Mouse (Mus musculus) heart, embryonic 11.5 days (tissue): ENCODE data around the gene Mapk8. TPM values are rescaled to one million over a fixed set of nuclear protein-coding genes. Genes with fewer than 3 reads are reported as not detected.

Experiments
- ATAC-seq: fragments of 200-750 bp; cut with Nextera tagmentation; replicated peaks from 2 replicates; pipeline ENCODE4 v1.8.0; 2017; ENCODE audit warnings: moderate library complexity; ENCODE audit not compliant: insufficient number of reproducible peaks, low FRiP score, low TSS enrichment
- H3K27ac ChIP-seq: fragments of 300-500 bp; sonication (generic); 2 replicates; pipeline ENCODE4 v1.5.1; 2014; ENCODE audit warnings: mild to moderate bottlenecking, low read depth, low read length
- H3K27me3 ChIP-seq: fragments of 300-500 bp; sonication (generic); 2 replicates; pipeline ENCODE4 v1.6.1; 2014; ENCODE audit warnings: mild to moderate bottlenecking, low read length, mixed read lengths; ENCODE audit not compliant: control insufficient read depth, insufficient read depth
- H3K36me3 ChIP-seq: fragments of 300-500 bp; sonication (generic); 2 replicates; pipeline ENCODE4 v1.6.1; 2014; ENCODE audit warnings: mild to moderate bottlenecking, low read length, moderate library complexity, mixed read lengths; ENCODE audit not compliant: control insufficient read depth, insufficient read depth
- H3K4me1 ChIP-seq: fragments of 300-500 bp; sonication (generic); 2 replicates; pipeline ENCODE4 v1.6.1; 2014; ENCODE audit warnings: low read length; ENCODE audit not compliant: control insufficient read depth, insufficient read depth
- H3K4me2 ChIP-seq: fragments of 300-500 bp; sonication (generic); 2 replicates; pipeline ENCODE4 v1.6.1; 2014; ENCODE audit warnings: mild to moderate bottlenecking, moderate library complexity
- H3K4me3 ChIP-seq: fragments of 300-500 bp; sonication (generic); 2 replicates; pipeline ENCODE4 v1.5.1; 2014; ENCODE audit warnings: low read depth, low read length
- H3K9ac ChIP-seq: fragments of 300-500 bp; sonication (generic); 2 replicates; pipeline ENCODE4 v1.6.1; 2014; ENCODE audit warnings: mild to moderate bottlenecking, low read depth, low read length, moderate library complexity
- H3K9me3 ChIP-seq: fragments of 300-500 bp; sonication (generic); replicated peaks from 2 replicates; pipeline ENCODE4 v1.6.1; 2016; ENCODE audit warnings: low read length; ENCODE audit not compliant: control insufficient read depth
- WGBS: fragments of 180-500 bp; shearing (Covaris S2); extraction: QIAGEN DNeasy Blood & Tissue Kit; methylation state at CpG from one replicate; pipeline ENCODE4 v1.1.7; 2014; ENCODE audit not compliant: insufficient replicate concordance; 5-methylcytosine and 5-hydroxymethylcytosine counted together
- polyA plus RNA-seq: library from polyadenylated mRNA; unstranded; fragments of >200 nt; fragmentation: Nextera tagmentation; extraction: Ambion mirVana; gene quantifications from 2 replicates; pipeline ENCODE4 v1.2.1, GENCODE M21; 2014

Mapk8 gene
- polyA plus RNA-seq, 1 experiment from 2014 or later, result 15.3 TPM

DNA sequence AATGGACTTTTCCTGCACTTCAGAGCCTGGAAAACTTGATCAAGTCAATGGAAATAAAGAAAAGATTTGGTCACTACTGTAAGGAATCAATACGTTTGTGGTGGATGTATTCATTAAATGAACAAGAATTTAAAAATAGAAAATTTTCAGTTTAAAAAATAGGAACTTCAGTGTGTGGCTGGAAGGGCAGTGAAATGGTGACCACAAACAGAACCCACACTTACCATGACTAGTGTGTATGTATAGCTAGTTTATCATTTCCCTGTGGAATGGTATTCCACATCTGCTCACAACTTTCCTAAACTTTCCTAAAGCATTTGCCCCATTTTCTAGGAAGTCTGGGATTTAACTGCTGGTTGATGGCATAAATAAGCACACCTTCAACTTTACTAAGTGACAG, 24.0 kb downstream of the Mapk8 start:
- Histone ChIP-seq H3K36me3 (no peaks in the 10 kb centered on the region), H3K4me2 (no peak overlapping the region), H3K9ac (no peak overlapping the region), H3K9me3 (no peaks in the 10 kb centered on the region), H3K27me3 (no peaks in the 10 kb centered on the region), H3K27ac (no peak overlapping the region), H3K4me1 (peaks cover 4% of the 10 kb centered on the region; the same call in 1 of the 2 replicates), H3K4me3 (no peak overlapping the region)
- no peak for ATAC-seq
- WGBS, result 84% methylated on average over 1 of the region's 1 CpGs

DNA sequence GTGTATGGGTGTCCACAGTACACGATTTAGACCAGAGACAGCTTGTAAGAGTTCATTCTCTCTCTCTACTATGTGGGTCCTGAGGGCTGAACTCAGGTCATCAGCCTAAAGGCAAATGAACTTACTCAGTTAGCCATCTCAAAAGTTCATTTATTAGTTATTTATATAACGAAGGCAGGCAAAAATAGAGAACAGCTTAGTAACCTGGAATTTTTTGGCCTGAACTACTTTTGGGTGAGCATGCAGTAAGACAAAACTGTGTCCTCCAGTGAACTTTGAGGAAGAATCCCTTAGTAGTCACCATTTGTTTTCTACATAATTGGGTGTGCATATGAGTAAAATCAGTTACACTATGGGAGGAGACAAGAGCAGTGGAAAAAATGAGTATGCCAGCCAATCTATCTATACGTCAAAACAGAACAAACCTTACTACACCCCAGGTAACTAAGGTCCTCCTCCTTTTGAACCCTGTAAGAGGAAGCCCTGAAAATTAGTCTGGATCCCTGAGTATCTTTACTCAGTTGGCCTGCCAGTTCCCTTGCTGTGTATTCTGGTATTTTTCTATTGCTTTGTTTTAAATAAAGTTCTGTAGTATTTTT, 28.5 kb downstream of the Mapk8 start:
- H3K9ac ChIP-seq, result no peak overlapping the region
- no peak overlapping the region for H3K27ac ChIP-seq
- H3K4me1 ChIP-seq, result peaks cover 4% of the 10 kb centered on the region; the same call in 1 of the 2 replicates
- H3K4me3 ChIP-seq, result no peak overlapping the region
- 90% methylated on average over 3 of the region's 3 CpGs for WGBS
- no peak overlapping the region for H3K4me2 ChIP-seq
- H3K27me3 ChIP-seq, result no peaks in the 10 kb centered on the region
- H3K36me3 ChIP-seq, result no peaks in the 10 kb centered on the region
- no peaks in the 10 kb centered on the region for H3K9me3 ChIP-seq
- no peak for ATAC-seq

DNA sequence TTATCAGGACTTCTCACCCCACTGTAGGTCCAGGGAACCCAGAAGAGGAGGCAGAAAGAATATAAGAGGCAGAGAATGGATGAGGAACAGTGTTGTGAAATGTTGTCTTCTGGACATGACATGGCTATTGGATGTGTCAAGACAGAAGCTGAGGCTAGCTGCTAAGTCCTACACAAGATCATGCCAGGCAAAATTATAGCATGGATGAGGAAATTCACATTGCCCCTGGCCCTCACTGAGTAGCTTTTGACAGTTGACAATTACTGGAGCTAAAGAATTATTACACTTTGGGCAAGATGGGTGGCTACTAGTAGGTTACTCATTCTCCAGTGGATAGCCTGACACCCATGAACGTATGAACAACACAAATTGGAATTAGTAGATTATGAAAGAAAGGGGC, 31.2 kb downstream of the Mapk8 start:
- H3K4me2 ChIP-seq, result no peak overlapping the region
- H3K9me3 ChIP-seq, result no peaks in the 10 kb centered on the region
- no peak for ATAC-seq
- peaks cover 7% of the 10 kb centered on the region; the same call in 1 of the 2 replicates for H3K4me1 ChIP-seq
- H3K27ac ChIP-seq, result no peak overlapping the region
- H3K4me3 ChIP-seq, result no peak overlapping the region
- H3K9ac ChIP-seq, result no peak overlapping the region
- H3K27me3 ChIP-seq, result no peaks in the 10 kb centered on the region
- 88% methylated on average over 1 of the region's 1 CpGs for WGBS
- no peaks in the 10 kb centered on the region for H3K36me3 ChIP-seq

DNA sequence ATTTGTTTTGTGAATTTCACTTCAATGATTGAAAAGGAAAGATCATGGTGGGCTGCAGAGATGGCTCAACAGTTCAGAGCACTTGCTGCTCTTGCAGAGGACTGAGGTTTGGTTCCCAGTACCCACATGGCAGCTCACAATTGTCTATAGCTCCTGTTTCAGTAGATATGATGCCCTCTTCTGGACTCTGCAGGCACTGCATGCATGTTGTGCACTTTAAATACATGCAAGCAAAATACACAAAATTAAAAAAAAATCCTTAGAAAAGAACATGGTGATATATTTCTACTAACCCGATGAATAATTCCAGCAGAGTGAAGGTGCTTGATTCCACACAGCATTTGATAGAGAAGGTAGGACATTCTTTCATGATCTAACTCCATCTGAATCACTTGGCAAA, 44.6 kb downstream of the Mapk8 start:
- H3K36me3 ChIP-seq, result peaks cover 5% of the 10 kb centered on the region; the same call in 1 of the 2 replicates
- H3K27ac ChIP-seq, result no peak overlapping the region

DNA sequence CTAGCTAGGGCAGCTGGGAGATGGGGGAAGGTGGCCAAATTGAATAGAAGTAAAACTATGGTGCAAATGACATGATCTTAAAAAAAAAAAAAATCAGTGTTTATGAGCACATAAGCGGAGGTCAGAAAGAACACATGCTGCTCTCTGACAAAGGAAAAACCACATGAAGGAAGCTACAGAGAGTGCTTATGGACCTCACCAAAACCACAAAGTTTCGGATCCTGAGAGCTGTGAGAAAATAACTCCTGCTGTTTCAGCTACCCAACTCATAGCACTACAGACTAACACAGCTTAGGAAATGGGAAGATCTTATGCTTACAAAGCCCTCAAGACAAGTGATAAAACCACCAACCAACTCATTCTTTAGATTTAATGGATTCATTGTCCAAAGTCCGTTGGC, 46.9 kb downstream of the Mapk8 start:
- no peaks in the 10 kb centered on the region for H3K27me3 ChIP-seq
- no peaks in the 10 kb centered on the region for H3K4me1 ChIP-seq
- no peak overlapping the region for H3K9ac ChIP-seq
- no peaks in the 10 kb centered on the region for H3K9me3 ChIP-seq
- H3K27ac ChIP-seq, result no peak overlapping the region
- H3K36me3 ChIP-seq, result peaks cover 5% of the 10 kb centered on the region; the same call in 1 of the 2 replicates
- no peak overlapping the region for H3K4me3 ChIP-seq
- no peak overlapping the region for H3K4me2 ChIP-seq
- no peak for ATAC-seq
- 84% methylated on average over 3 of the region's 3 CpGs for WGBS

More for the DNA sequence above, 44.6 kb downstream of the Mapk8 start:
- WGBS, result 88% methylated on average over 1 of the region's 1 CpGs
- Histone ChIP-seq H3K4me2 (no peak overlapping the region), H3K4me3 (no peak overlapping the region), H3K4me1 (no peaks in the 10 kb centered on the region), H3K9me3 (no peaks in the 10 kb centered on the region), H3K9ac (no peak overlapping the region), H3K27me3 (no peaks in the 10 kb centered on the region)
- ATAC-seq, result no peak

DNA sequence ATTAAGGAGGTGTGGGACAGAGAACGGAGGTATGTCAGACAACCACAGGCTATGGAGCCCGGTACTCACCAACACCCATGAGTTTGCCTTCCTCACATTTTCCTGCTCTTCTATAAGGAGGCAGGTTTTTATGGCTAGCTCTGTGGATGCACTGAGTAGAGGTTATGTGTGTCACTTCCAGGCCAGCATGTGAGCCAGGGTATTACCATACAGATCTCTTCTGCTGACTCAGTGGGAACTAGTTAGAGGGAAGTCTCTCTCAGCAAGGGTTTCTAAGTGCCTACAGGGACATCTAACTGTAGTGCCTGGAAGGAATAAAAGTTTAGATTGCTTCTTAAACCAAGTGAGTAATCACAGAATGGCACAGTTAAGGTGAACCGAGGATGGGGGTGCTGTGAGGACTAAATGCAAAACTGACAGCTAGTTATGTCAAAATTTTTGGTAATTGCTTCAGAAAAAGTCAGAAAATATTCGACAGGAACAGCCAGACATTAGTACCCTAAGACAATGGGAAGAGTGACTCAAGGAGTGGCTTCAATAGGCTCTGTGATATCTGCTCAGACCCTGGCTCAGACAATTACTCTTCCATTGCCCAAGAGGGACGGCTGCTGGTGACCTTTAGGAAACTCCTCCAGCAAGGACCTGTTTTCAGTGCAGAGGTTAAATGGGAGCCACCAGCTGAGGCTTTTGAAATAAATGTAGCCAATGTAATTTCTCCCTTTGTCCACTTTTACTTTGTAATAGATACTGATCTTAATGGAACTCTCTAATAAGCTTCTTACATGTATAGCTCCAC, 48.7 kb downstream of the Mapk8 start:
- 82% methylated on average over 5 of the region's 5 CpGs for WGBS
- Histone ChIP-seq H3K9me3 (no peaks in the 10 kb centered on the region), H3K27ac (no peak overlapping the region), H3K36me3 (peaks cover 5% of the 10 kb centered on the region; the same call in 1 of the 2 replicates), H3K4me1 (no peaks in the 10 kb centered on the region), H3K27me3 (no peaks in the 10 kb centered on the region), H3K9ac (no peak overlapping the region), H3K4me3 (no peak overlapping the region), H3K4me2 (no peak overlapping the region)
- ATAC-seq, result no peak

DNA sequence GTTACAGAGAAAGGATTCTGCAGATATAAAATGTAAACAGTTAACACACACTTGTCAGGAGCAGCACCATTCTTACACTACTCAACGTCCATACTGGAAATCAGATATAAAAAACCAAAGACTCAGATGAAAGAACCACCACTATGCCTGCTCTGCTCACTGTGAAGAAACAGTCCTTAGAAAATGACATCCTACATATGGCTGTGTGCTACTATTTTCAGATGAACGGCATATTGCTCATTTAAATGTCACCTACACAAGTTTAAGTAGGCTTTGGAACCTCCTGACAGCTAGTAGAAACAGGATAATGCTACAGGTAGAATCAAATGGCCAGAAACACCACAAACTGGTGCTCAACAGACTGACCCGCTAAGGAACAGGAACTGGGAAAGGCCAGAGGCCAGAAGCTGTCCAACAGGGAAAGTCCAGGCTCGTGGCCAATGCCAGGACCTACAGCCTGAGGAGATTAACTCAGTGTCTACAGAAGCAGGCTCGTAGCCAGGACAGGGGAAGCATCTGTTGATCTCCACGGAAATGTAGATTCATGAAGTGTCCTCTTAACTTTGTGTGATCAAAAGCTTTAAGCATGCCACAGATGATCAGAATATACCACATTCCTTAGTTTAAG, 66.0 kb downstream of the Mapk8 start:
- Histone ChIP-seq H3K4me1 (no peaks in the 10 kb centered on the region), H3K4me2 (no peak overlapping the region), H3K36me3 (peaks cover 8% of the 10 kb centered on the region; the same call in 1 of the 2 replicates), H3K9me3 (no peaks in the 10 kb centered on the region), H3K27me3 (no peaks in the 10 kb centered on the region), H3K27ac (no peak overlapping the region), H3K9ac (no peak overlapping the region), H3K4me3 (no peak overlapping the region)
- ATAC-seq, result no peak
- 85% methylated on average over 6 of the region's 6 CpGs for WGBS

DNA sequence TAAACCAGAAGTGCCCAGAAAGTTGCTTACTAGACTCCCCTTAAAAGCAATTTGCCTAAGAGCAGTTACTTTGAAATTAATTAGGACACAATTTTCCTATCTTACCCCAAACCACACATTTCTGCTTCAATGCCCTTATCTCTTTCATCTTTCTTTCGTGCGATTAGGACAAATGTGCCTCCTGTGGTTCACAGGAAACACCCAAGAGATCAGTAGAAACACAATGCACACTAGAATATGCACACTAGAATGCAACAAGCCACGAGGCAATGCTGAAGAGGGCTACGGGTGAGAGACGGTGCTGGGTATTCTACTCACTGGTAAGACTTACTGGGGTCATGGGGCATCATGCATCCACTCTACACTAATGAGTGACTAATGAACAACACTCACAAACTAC, 68.2 kb downstream of the Mapk8 start:
- Histone ChIP-seq H3K36me3 (peaks cover 5% of the 10 kb centered on the region; the same call in 1 of the 2 replicates), H3K9me3 (no peaks in the 10 kb centered on the region), H3K9ac (no peak overlapping the region), H3K4me2 (no peak overlapping the region), H3K4me1 (no peaks in the 10 kb centered on the region), H3K27ac (no peak overlapping the region), H3K4me3 (no peak overlapping the region), H3K27me3 (no peaks in the 10 kb centered on the region)
- ATAC-seq, result no peak
- 81% methylated on average over 5 of the region's 5 CpGs for WGBS
